Mouse (Mus musculus): ENCODE measurements around the gene Zdhhc14. TPM values are rescaled to one million over a fixed set of nuclear protein-coding genes. Genes with fewer than 3 reads are reported as not detected.

Gene Zdhhc14
- polyA plus RNA-seq, 1 experiment: 0.01 TPM

DNA sequence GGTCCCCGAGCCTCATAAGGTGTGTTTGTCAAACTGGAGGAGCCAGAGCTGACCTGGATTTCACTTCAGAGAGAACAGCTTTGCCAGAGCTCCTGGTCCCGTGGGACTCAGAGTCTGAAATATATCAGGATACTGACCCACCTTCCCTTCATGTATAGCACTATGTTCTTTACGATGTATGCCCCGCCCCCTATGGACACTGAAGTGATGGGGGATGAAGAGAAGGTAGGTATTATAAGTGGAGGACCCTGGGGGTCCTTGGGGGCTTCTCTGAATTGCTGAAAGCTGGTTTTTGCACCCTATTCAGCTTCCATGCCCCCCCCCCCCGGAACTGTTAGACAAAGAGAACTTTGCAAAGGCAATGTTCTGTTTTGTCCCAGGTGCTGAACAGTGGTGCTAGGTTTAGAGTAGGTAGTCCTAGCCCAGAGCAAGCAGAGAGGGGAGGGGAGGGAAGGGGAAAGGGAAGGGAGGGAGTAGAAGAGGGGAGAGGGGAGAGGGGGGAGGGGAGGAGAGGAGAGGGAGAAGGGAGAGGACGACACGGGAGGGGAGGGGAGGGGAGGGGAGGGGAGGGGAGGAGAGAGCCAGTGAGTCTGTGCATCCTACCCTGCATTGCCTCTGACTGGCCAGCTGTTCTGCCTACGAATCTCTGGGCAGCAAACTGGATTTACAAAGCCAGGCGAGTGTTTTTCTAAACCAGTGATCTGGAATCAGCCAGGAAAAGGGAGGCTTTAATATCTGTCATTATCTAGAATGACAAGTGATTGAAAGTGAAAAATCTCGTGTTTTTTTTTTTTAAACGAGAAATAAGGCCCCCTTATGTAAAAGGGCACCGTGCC lies 44.1 kb downstream of the Zdhhc14 start:
- Histone ChIP-seq H3ac (ENCODE audit: control insufficient read depth, insufficient read length, low read depth) (no peak overlapping the region), H3K36me3 (ENCODE audit: control insufficient read depth, insufficient read depth) (no peaks in the 10 kb centered on the region), H3K4me3 (ENCODE audit: insufficient read depth, poor library complexity, severe bottlenecking) (no peak overlapping the region), H3K79me2 (ENCODE audit: control insufficient read depth, insufficient read depth) (no peaks in the 10 kb centered on the region), H3K79me3 (ENCODE audit: low read depth) (no peaks in the 10 kb centered on the region), H3K27me3 (ENCODE audit: control insufficient read depth, insufficient read depth, insufficient read length) (peaks cover 41% of the 10 kb centered on the region)
- TF ChIP-seq USF1 (IDR thresholded peaks at IDR 0.05; ENCODE audit: low read depth) (no peak), CEBPB (IDR thresholded peaks at IDR 0.05; ENCODE audit: low read depth) (no peak), CTCF (IDR thresholded peaks at IDR 0.05; ENCODE audit: control insufficient read depth, insufficient read depth, insufficient read length) (no peak), MYOG (IDR thresholded peaks at IDR 0.05; ENCODE audit: control insufficient read depth, extremely low read depth, insufficient read length) (no peak), MYOD1 (IDR thresholded peaks at IDR 0.05; ENCODE audit: control insufficient read depth, insufficient read length, low read depth) (no peak), MAX (IDR thresholded peaks at IDR 0.05) (no peak), FOSL1 (IDR thresholded peaks at IDR 0.05; ENCODE audit: insufficient read depth, low read length, poor library complexity, severe bottlenecking) (no peak)

DNA sequence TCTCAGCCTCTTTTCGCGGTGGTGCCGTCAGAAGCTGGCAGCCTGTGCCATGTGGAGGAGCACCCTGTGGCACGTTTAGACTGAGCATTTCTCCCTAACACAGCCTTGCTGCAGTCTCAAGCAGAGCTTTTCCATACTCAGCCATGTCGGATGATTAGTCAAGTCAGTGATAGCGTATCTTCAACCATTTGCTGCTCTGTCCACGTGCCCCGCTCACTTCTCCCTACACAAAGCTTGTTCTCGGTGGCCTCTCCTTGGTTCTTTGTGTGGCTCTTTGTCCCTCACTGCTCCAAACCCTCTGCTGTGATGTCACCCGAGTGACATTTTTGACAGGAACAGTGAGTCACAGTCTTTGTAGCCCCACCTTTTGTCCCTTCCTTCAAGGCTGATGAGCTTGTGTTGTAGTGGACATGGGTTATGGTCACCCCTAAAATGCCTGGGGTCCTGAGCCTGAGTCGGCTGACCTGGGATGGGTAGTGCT lies 44.8 kb downstream of the Zdhhc14 start:
- H3K36me3 ChIP-seq (ENCODE audit: control insufficient read depth, insufficient read depth): no peaks in the 10 kb centered on the region
- no peaks in the 10 kb centered on the region for H3K79me3 ChIP-seq (ENCODE audit: low read depth)
- H3ac ChIP-seq (ENCODE audit: control insufficient read depth, insufficient read length, low read depth): no peak overlapping the region
- no peak overlapping the region for H3K4me3 ChIP-seq (ENCODE audit: insufficient read depth, poor library complexity, severe bottlenecking)
- no peaks in the 10 kb centered on the region for H3K79me2 ChIP-seq (ENCODE audit: control insufficient read depth, insufficient read depth)
- peaks cover 35% of the 10 kb centered on the region for H3K27me3 ChIP-seq (ENCODE audit: control insufficient read depth, insufficient read depth, insufficient read length)
- TF ChIP-seq MYOD1 (IDR thresholded peaks at IDR 0.05; ENCODE audit: control insufficient read depth, insufficient read length, low read depth) (no peak), FOSL1 (IDR thresholded peaks at IDR 0.05; ENCODE audit: insufficient read depth, low read length, poor library complexity, severe bottlenecking) (no peak), USF1 (IDR thresholded peaks at IDR 0.05; ENCODE audit: low read depth) (no peak), CTCF (IDR thresholded peaks at IDR 0.05; ENCODE audit: control insufficient read depth, insufficient read depth, insufficient read length) (no peak), MAX (IDR thresholded peaks at IDR 0.05) (no peak), MYOG (IDR thresholded peaks at IDR 0.05; ENCODE audit: control insufficient read depth, extremely low read depth, insufficient read length) (no peak), CEBPB (IDR thresholded peaks at IDR 0.05; ENCODE audit: low read depth) (no peak)

DNA sequence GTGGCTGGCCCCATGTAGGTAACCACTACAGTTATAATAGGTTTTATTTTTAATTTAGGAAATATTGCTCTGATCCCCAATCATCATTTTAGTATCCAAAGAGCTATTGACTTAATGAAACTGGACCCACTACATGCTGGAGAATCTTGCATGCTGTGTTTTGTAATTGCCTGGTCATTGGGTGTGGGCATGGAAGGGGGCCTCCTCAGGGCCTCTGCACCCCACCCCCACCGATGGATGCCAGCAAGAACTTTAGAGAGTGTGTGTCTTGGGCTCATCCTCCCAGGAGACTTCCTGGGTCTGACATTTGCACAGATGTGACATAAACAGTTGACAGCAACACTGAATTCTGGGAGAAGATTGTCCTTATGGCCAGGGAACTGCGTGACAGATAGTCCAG lies 49.8 kb downstream of the Zdhhc14 start:
- TF ChIP-seq USF1 (IDR thresholded peaks at IDR 0.05; ENCODE audit: low read depth) (no peak), MYOD1 (IDR thresholded peaks at IDR 0.05; ENCODE audit: control insufficient read depth, insufficient read length, low read depth) (no peak), MAX (IDR thresholded peaks at IDR 0.05) (no peak), MYOG (IDR thresholded peaks at IDR 0.05; ENCODE audit: control insufficient read depth, extremely low read depth, insufficient read length) (no peak), FOSL1 (IDR thresholded peaks at IDR 0.05; ENCODE audit: insufficient read depth, low read length, poor library complexity, severe bottlenecking) (no peak), CTCF (IDR thresholded peaks at IDR 0.05; ENCODE audit: control insufficient read depth, insufficient read depth, insufficient read length) (no peak), CEBPB (IDR thresholded peaks at IDR 0.05; ENCODE audit: low read depth) (no peak)
- Histone ChIP-seq H3K27me3 (ENCODE audit: control insufficient read depth, insufficient read depth, insufficient read length) (peaks cover 25% of the 10 kb centered on the region), H3ac (ENCODE audit: control insufficient read depth, insufficient read length, low read depth) (no peak overlapping the region), H3K79me3 (ENCODE audit: low read depth) (no peaks in the 10 kb centered on the region), H3K4me3 (ENCODE audit: insufficient read depth, poor library complexity, severe bottlenecking) (no peak overlapping the region), H3K36me3 (ENCODE audit: control insufficient read depth, insufficient read depth) (no peaks in the 10 kb centered on the region), H3K79me2 (ENCODE audit: control insufficient read depth, insufficient read depth) (no peaks in the 10 kb centered on the region)

DNA sequence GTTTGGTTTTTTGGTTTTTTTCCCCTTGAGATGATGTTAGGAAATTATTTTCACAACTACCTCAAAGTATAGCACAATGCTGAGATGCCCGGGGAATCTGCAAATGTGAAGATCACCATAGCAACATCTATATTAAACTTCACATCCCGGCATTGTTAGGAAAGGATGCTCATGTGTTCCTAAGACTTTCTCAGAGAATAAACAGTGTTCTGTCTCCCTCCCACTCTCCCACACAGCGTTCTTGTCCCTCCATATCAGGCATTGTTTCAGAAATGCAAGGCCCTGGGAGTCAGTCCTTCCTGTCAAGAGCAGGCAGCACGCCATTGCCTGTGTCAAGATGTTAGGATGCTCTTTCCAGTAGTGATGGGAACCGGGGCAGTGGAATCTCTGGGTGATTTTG lies 51.7 kb downstream of the Zdhhc14 start:
- Histone ChIP-seq H3K4me3 (ENCODE audit: insufficient read depth, poor library complexity, severe bottlenecking) (no peak overlapping the region), H3K79me3 (ENCODE audit: low read depth) (no peaks in the 10 kb centered on the region), H3ac (ENCODE audit: control insufficient read depth, insufficient read length, low read depth) (no peak overlapping the region), H3K79me2 (ENCODE audit: control insufficient read depth, insufficient read depth) (no peaks in the 10 kb centered on the region), H3K36me3 (ENCODE audit: control insufficient read depth, insufficient read depth) (no peaks in the 10 kb centered on the region), H3K27me3 (ENCODE audit: control insufficient read depth, insufficient read depth, insufficient read length) (peaks cover 15% of the 10 kb centered on the region)
- no peak for TF ChIP-seq FOSL1 (IDR thresholded peaks at IDR 0.05; ENCODE audit: insufficient read depth, low read length, poor library complexity, severe bottlenecking)
- TF ChIP-seq MAX (IDR thresholded peaks at IDR 0.05): no peak
- no peak for TF ChIP-seq CTCF (IDR thresholded peaks at IDR 0.05; ENCODE audit: control insufficient read depth, insufficient read depth, insufficient read length)
- no peak for TF ChIP-seq USF1 (IDR thresholded peaks at IDR 0.05; ENCODE audit: low read depth)
- no peak for TF ChIP-seq CEBPB (IDR thresholded peaks at IDR 0.05; ENCODE audit: low read depth)
- TF ChIP-seq MYOG (IDR thresholded peaks at IDR 0.05; ENCODE audit: control insufficient read depth, extremely low read depth, insufficient read length): no peak
- no peak for TF ChIP-seq MYOD1 (IDR thresholded peaks at IDR 0.05; ENCODE audit: control insufficient read depth, insufficient read length, low read depth)

DNA sequence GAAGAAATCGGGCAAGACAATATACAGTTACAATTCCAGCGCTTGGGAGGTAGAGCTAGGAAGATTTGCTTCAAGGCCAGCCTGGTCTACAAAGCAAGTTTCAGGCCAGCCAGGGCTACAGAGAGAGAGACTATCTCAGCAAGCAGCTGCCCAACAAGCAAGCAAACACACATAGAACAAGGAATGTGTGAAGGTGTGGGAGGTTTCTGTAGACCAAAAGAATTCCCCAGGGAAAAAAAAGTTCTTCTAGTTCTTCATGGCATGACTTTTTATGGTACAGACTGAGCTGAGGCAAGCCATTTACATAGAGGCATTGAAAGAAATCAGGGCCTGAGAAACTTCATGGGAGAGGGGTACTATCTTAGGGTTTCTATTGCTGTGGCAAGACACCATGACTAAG lies 52.7 kb downstream of the Zdhhc14 start:
- Histone ChIP-seq H3K4me3 (ENCODE audit: insufficient read depth, poor library complexity, severe bottlenecking) (no peak overlapping the region), H3ac (ENCODE audit: control insufficient read depth, insufficient read length, low read depth) (no peak overlapping the region), H3K79me2 (ENCODE audit: control insufficient read depth, insufficient read depth) (no peaks in the 10 kb centered on the region), H3K36me3 (ENCODE audit: control insufficient read depth, insufficient read depth) (no peaks in the 10 kb centered on the region), H3K79me3 (ENCODE audit: low read depth) (no peaks in the 10 kb centered on the region), H3K27me3 (ENCODE audit: control insufficient read depth, insufficient read depth, insufficient read length) (peaks cover 13% of the 10 kb centered on the region)
- no peak for TF ChIP-seq FOSL1 (IDR thresholded peaks at IDR 0.05; ENCODE audit: insufficient read depth, low read length, poor library complexity, severe bottlenecking)
- TF ChIP-seq CEBPB (IDR thresholded peaks at IDR 0.05; ENCODE audit: low read depth): no peak
- no peak for TF ChIP-seq MAX (IDR thresholded peaks at IDR 0.05)
- no peak for TF ChIP-seq CTCF (IDR thresholded peaks at IDR 0.05; ENCODE audit: control insufficient read depth, insufficient read depth, insufficient read length)
- TF ChIP-seq MYOD1 (IDR thresholded peaks at IDR 0.05; ENCODE audit: control insufficient read depth, insufficient read length, low read depth): no peak
- no peak for TF ChIP-seq USF1 (IDR thresholded peaks at IDR 0.05; ENCODE audit: low read depth)
- TF ChIP-seq MYOG (IDR thresholded peaks at IDR 0.05; ENCODE audit: control insufficient read depth, extremely low read depth, insufficient read length): no peak

Measured in C2C12 (cell line).